Mouse (Mus musculus): ENCODE measurements around the gene Cep170.

GRCm38 (mm10) chr1:176818147-176818546, 4.3 kb upstream of the Cep170 start:
- no peak for TF ChIP-seq POLR2A (IDR thresholded peaks at IDR 0.05; ENCODE audit: control insufficient read depth, extremely low read depth, insufficient read depth, low read length, poor library complexity)
- no peak for TF ChIP-seq CTCF (IDR thresholded peaks at IDR 0.05; ENCODE audit: borderline replicate concordance, control insufficient read depth, extremely low read depth, insufficient read depth, low read length, poor library complexity)
